Mouse (Mus musculus): ENCODE measurements around the gene Tent4b. TPM values are rescaled to one million over a fixed set of nuclear protein-coding genes. Genes with fewer than 3 reads are reported as not detected.

Gene Tent4b
- polyA plus RNA-seq, 1 experiment from 2014 or later, result 5.9 TPM

- Histone ChIP-seq H3K4me1 (replicated peaks; ENCODE audit: control insufficient read depth, insufficient read depth, low read length) (no peaks in the 10 kb centered on the region), H3K9ac (ENCODE audit: low read depth, low read length) (no peak overlapping the region), H3K4me2 (replicated peaks; ENCODE audit: low read depth) (no peak overlapping the region), H3K27me3 (replicated peaks; ENCODE audit: control insufficient read depth, insufficient read depth, low read length) (no peaks in the 10 kb centered on the region), H3K9me3 (ENCODE audit: control insufficient read depth) (no peaks in the 10 kb centered on the region), H3K27ac (ENCODE audit: low read depth, low read length) (no peak overlapping the region), H3K4me3 (ENCODE audit: low read depth, low read length) (no peak overlapping the region), H3K36me3 (ENCODE audit: control insufficient read depth, insufficient read depth) (peaks cover 3% of the 10 kb centered on the region; the same call in 1 of the 2 replicates)
- no peak for ATAC-seq
- 42% methylated on average over 4 of the region's 4 CpGs for WGBS
- no peak for TF ChIP-seq CTCF (IDR thresholded peaks at IDR 0.05; ENCODE audit: low read depth)
Measured at GRCm38 (mm10) chr8:88221353-88221752, 22.3 kb downstream of the Tent4b start.

GRCm38 (mm10) chr8:88225358-88225757 lies 26.3 kb downstream of the Tent4b start:
- Histone ChIP-seq H3K9ac (ENCODE audit: low read depth, low read length) (no peak overlapping the region), H3K27me3 (replicated peaks; ENCODE audit: control insufficient read depth, insufficient read depth, low read length) (no peaks in the 10 kb centered on the region), H3K4me2 (replicated peaks; ENCODE audit: low read depth) (no peak overlapping the region), H3K9me3 (ENCODE audit: control insufficient read depth) (no peaks in the 10 kb centered on the region), H3K36me3 (ENCODE audit: control insufficient read depth, insufficient read depth) (peaks cover 3% of the 10 kb centered on the region; the same call in 1 of the 2 replicates), H3K27ac (ENCODE audit: low read depth, low read length) (no peak overlapping the region), H3K4me3 (ENCODE audit: low read depth, low read length) (no peak overlapping the region), H3K4me1 (replicated peaks; ENCODE audit: control insufficient read depth, insufficient read depth, low read length) (0 out of 2 replicates have a peak, but pooled peaks cover 9% of the 10 kb centered on the region)
- 78% methylated on average over 5 of the region's 5 CpGs for WGBS
- ATAC-seq, result no peak
- no peak for TF ChIP-seq CTCF (IDR thresholded peaks at IDR 0.05; ENCODE audit: low read depth)

GRCm38 (mm10) chr8:88227851-88228250 lies 28.8 kb downstream of the Tent4b start:
- no peak for ATAC-seq
- H3K27ac ChIP-seq (ENCODE audit: low read depth, low read length), result no peak overlapping the region
- H3K9ac ChIP-seq (ENCODE audit: low read depth, low read length), result no peak overlapping the region
- H3K27me3 ChIP-seq (replicated peaks; ENCODE audit: control insufficient read depth, insufficient read depth, low read length), result no peaks in the 10 kb centered on the region
- 0 out of 2 replicates have a peak, but pooled peaks cover 9% of the 10 kb centered on the region for H3K4me1 ChIP-seq (replicated peaks; ENCODE audit: control insufficient read depth, insufficient read depth, low read length)
- TF ChIP-seq CTCF (IDR thresholded peaks at IDR 0.05; ENCODE audit: low read depth), result no peak
- 60% methylated on average over 6 of the region's 6 CpGs for WGBS
- no peak overlapping the region for H3K4me3 ChIP-seq (ENCODE audit: low read depth, low read length)
- H3K4me2 ChIP-seq (replicated peaks; ENCODE audit: low read depth), result 0 out of 2 replicates have a peak overlapping the region, but pooled peaks have one; percentile 17
- H3K36me3 ChIP-seq (ENCODE audit: control insufficient read depth, insufficient read depth), result peaks cover 3% of the 10 kb centered on the region; the same call in 1 of the 2 replicates
- no peaks in the 10 kb centered on the region for H3K9me3 ChIP-seq (ENCODE audit: control insufficient read depth)

DNA sequence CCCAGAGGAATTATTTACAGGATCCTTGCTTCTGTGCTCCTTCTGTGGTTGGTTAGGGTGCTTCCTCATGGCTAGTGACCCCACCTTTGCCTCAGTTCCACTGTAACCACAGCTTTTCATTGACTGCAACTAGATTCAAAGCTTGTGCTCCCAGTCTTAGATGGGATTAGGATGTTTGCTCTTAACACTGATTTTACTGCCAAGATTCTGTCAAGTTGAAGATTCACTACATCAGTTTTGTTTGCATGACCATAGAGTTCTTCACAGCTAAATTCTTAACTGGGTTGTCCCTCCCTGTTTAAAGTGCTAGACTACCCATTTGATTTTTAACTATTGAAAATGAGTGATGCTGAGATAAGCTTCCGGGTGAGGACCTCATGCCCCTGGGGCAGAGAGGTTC lies 29.3 kb downstream of the Tent4b start:
- no peak for ATAC-seq
- H3K9ac ChIP-seq (ENCODE audit: low read depth, low read length), result no peak overlapping the region
- 0 out of 2 replicates have a peak overlapping the region, but pooled peaks have one; percentile 17 for H3K4me2 ChIP-seq (replicated peaks; ENCODE audit: low read depth)
- H3K27me3 ChIP-seq (replicated peaks; ENCODE audit: control insufficient read depth, insufficient read depth, low read length), result no peaks in the 10 kb centered on the region
- H3K27ac ChIP-seq (ENCODE audit: low read depth, low read length), result no peak overlapping the region
- 18% methylated on average over 1 of the region's 1 CpGs for WGBS
- no peak for TF ChIP-seq CTCF (IDR thresholded peaks at IDR 0.05; ENCODE audit: low read depth)
- no peak overlapping the region for H3K4me3 ChIP-seq (ENCODE audit: low read depth, low read length)
- no peaks in the 10 kb centered on the region for H3K9me3 ChIP-seq (ENCODE audit: control insufficient read depth)
- peaks cover 3% of the 10 kb centered on the region; the same call in 1 of the 2 replicates for H3K36me3 ChIP-seq (ENCODE audit: control insufficient read depth, insufficient read depth)
- H3K4me1 ChIP-seq (replicated peaks; ENCODE audit: control insufficient read depth, insufficient read depth, low read length), result 0 out of 2 replicates have a peak, but pooled peaks cover 13% of the 10 kb centered on the region

DNA sequence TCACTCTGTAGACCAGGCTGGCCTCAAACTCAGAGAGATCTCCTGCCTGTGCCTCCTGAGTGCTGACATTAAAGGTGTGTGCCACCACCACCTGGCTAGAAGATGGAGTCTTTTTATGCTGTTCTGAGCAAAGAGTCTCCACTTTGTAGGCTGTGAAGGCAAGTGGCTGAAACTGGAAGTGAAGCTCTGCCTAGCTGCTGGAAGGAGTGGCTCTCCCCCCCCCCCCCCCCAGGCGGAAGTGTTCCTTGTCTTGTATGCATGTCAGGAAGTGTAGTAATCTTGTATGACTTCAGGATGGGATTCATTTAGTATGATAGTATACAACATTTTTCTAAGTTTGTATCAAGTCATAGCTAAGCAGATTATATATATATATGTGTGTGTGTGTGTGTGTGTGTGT lies 29.8 kb downstream of the Tent4b start:
- Histone ChIP-seq H3K4me2 (replicated peaks; ENCODE audit: low read depth) (0 out of 2 replicates have a peak overlapping the region, but pooled peaks have one; percentile 6), H3K36me3 (ENCODE audit: control insufficient read depth, insufficient read depth) (no peaks in the 10 kb centered on the region; the same call in 1 of the 2 replicates), H3K9ac (ENCODE audit: low read depth, low read length) (no peak overlapping the region), H3K9me3 (ENCODE audit: control insufficient read depth) (no peaks in the 10 kb centered on the region), H3K27me3 (replicated peaks; ENCODE audit: control insufficient read depth, insufficient read depth, low read length) (no peaks in the 10 kb centered on the region), H3K4me1 (replicated peaks; ENCODE audit: control insufficient read depth, insufficient read depth, low read length) (0 out of 2 replicates have a peak, but pooled peaks cover 13% of the 10 kb centered on the region), H3K4me3 (ENCODE audit: low read depth, low read length) (no peak overlapping the region), H3K27ac (ENCODE audit: low read depth, low read length) (no peak overlapping the region)
- TF ChIP-seq CTCF (IDR thresholded peaks at IDR 0.05; ENCODE audit: low read depth), result no peak
- 50% methylated on average over 1 of the region's 1 CpGs for WGBS
- 0 out of 2 replicates have a peak, but pooled peaks have one; percentile 38 for ATAC-seq

GRCm38 (mm10) chr8:88236666-88237065 lies 37.7 kb downstream of the Tent4b start:
- no peak overlapping the region for H3K4me3 ChIP-seq (ENCODE audit: low read depth, low read length)
- no peak for ATAC-seq
- 67% methylated on average over 2 of the region's 2 CpGs for WGBS
- no peaks in the 10 kb centered on the region for H3K36me3 ChIP-seq (ENCODE audit: control insufficient read depth, insufficient read depth)
- H3K27ac ChIP-seq (ENCODE audit: low read depth, low read length), result no peak overlapping the region
- no peaks in the 10 kb centered on the region for H3K27me3 ChIP-seq (replicated peaks; ENCODE audit: control insufficient read depth, insufficient read depth, low read length)
- 0 out of 2 replicates have a peak, but pooled peaks cover 4% of the 10 kb centered on the region for H3K4me1 ChIP-seq (replicated peaks; ENCODE audit: control insufficient read depth, insufficient read depth, low read length)
- no peak overlapping the region for H3K4me2 ChIP-seq (replicated peaks; ENCODE audit: low read depth)
- H3K9ac ChIP-seq (ENCODE audit: low read depth, low read length), result no peak overlapping the region
- no peak for TF ChIP-seq CTCF (IDR thresholded peaks at IDR 0.05; ENCODE audit: low read depth)
- no peaks in the 10 kb centered on the region for H3K9me3 ChIP-seq (ENCODE audit: control insufficient read depth)
